Mouse (Mus musculus): Measurements from ENCODE around the gene Dnajc14. TPM values are rescaled to one million over a fixed set of nuclear protein-coding genes. Genes with fewer than 3 reads are reported as not detected.

The Dnajc14 gene
- polyA plus RNA-seq, 1 experiment from 2014 or later = 62.5 TPM

DNA sequence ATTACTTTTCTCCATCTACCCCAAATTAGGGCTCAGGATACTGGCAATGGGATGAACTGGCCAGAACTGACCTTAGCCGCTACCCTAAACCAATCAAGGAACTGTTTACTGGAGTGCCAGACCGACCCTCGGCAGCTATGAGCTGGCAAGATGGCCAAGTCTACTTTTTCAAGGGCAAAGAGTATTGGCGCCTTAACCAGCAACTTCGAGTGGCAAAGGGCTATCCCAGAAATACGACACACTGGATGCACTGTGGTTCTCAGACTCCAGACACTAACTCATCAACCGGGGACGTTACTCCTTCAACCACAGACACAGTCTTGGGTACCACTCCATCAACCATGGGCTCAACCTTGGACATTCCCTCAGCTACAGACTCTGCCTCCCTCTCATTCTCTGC, 5.2 kb upstream of the Dnajc14 start:
- Histone ChIP-seq H3K4me1 (peaks cover 14% of the 10 kb centered on the region), H3K9ac (no peak overlapping the region), H3K27ac (replicated peaks) (no peak overlapping the region), H3K27me3 (no peaks in the 10 kb centered on the region), H3K9me3 (replicated peaks) (no peaks in the 10 kb centered on the region), H3K4me2 (replicated peaks) (no peak overlapping the region), H3K36me3 (peaks cover 24% of the 10 kb centered on the region), H3K4me3 (replicated peaks) (no peak overlapping the region)
- no peak for ATAC-seq (ENCODE audit: insufficient number of reproducible peaks, low FRiP score, low TSS enrichment, low read depth)
- 92% methylated on average over 8 of the region's 8 CpGs for WGBS

DNA sequence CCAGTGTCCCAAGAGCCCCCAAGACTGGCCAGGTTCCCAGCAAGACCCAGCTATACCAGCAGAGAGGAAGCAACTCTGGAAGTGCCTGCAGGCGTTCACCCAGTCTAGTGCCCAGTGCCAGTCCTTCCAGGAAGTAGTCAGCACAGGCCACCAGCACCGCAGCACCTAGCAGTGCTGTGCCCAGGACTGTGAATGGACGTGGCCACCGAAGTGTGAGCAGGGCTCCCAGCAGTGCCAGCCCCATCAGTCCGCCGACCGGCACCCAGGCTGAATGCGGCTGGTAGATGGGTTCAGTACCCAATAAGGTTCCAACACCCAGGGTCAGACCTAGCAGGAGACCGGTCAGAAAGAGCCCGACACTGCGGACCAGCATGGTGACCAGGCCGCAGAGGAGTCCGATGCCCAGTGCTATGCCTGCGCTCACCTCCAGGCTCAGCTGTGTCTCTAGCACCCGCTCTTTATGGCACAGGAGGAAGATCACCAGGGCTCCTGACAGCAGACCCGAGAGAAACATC, 1.8 kb upstream of the Dnajc14 start:
- Histone ChIP-seq H3K9me3 (replicated peaks) (no peaks in the 10 kb centered on the region), H3K36me3 (peaks cover 26% of the 10 kb centered on the region), H3K4me2 (replicated peaks) (peak overlapping the region; percentile 74; the same call in 1 of the 2 replicates), H3K27ac (replicated peaks) (no peak overlapping the region), H3K4me1 (peaks cover 27% of the 10 kb centered on the region), H3K27me3 (no peaks in the 10 kb centered on the region), H3K4me3 (replicated peaks) (no peak overlapping the region), H3K9ac (no peak overlapping the region)
- WGBS = 89% methylated on average over 16 of the region's 16 CpGs
- ATAC-seq (ENCODE audit: insufficient number of reproducible peaks, low FRiP score, low TSS enrichment, low read depth) = no peak

DNA sequence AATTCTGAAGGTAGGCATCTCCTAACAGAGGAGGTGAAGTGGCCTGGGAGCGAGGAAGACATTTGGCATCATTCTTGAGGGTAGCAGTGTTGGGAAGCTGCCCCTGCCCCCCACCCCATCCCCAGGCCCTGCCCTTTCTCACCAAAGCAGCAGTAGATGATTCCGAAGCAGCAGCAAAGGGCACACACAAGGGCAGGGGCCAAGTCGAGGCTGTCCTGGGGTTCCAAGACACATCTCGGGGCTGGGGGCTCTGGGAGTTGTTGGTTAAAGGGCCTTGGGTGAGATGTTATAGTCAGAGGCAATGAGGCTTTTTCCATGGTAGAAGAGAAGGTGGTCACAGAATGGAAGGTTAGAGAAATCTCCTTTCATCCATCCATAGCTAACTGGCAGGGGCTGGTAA, 906 bp upstream of the Dnajc14 start:
- WGBS = 50% methylated on average over 4 of the region's 4 CpGs
- H3K9me3 ChIP-seq (replicated peaks) = no peaks in the 10 kb centered on the region
- H3K4me1 ChIP-seq = peaks cover 36% of the 10 kb centered on the region
- peak overlapping the region; percentile 88 for H3K4me3 ChIP-seq (replicated peaks)
- no peak overlapping the region for H3K9ac ChIP-seq
- peaks cover 31% of the 10 kb centered on the region for H3K36me3 ChIP-seq
- H3K27ac ChIP-seq (replicated peaks) = 0 out of 2 replicates have a peak overlapping the region, but pooled peaks have one; percentile 100
- no peaks in the 10 kb centered on the region for H3K27me3 ChIP-seq
- no peak for ATAC-seq (ENCODE audit: insufficient number of reproducible peaks, low FRiP score, low TSS enrichment, low read depth)
- peak overlapping the region; percentile 74 for H3K4me2 ChIP-seq (replicated peaks)

- no peaks in the 10 kb centered on the region for H3K9me3 ChIP-seq (replicated peaks)
- 3% methylated on average over 6 of the region's 6 CpGs for WGBS
- peaks cover 40% of the 10 kb centered on the region for H3K4me1 ChIP-seq
- peak overlapping the region; percentile 88 for H3K4me3 ChIP-seq (replicated peaks)
- peak overlapping the region; percentile 74 for H3K4me2 ChIP-seq (replicated peaks)
- H3K27ac ChIP-seq (replicated peaks) = peak overlapping the region; percentile 100
- peaks cover 34% of the 10 kb centered on the region for H3K36me3 ChIP-seq
- ATAC-seq (ENCODE audit: insufficient number of reproducible peaks, low FRiP score, low TSS enrichment, low read depth) = no peak
- peak overlapping the region; percentile 68 for H3K9ac ChIP-seq
- H3K27me3 ChIP-seq = no peaks in the 10 kb centered on the region
Measured at GRCm38 (mm10) chr10:128803361-128803760, 501 bp upstream of the Dnajc14 start.

GRCm38 (mm10) chr10:128804271-128805091, 619 bp downstream of the Dnajc14 start, which contains the start of gene Tmem198b:
Tmem198b (minus strand) TSS chr10:128804370.
- no peaks in the 10 kb centered on the region for H3K9me3 ChIP-seq (replicated peaks)
- peak within 1 kb of the TSS; percentile 100 for H3K27ac ChIP-seq (replicated peaks)
- ATAC-seq (ENCODE audit: insufficient number of reproducible peaks, low FRiP score, low TSS enrichment, low read depth) = peak; percentile 64
- peak within 1 kb of the TSS; percentile 72 for H3K9ac ChIP-seq
- H3K4me1 ChIP-seq = peaks cover 51% of the 10 kb centered on the region
- no peaks in the 10 kb centered on the region for H3K27me3 ChIP-seq
- peak within 1 kb of the TSS; percentile 74 for H3K4me2 ChIP-seq (replicated peaks)
- peaks cover 31% of the 10 kb centered on the region for H3K36me3 ChIP-seq
- WGBS = 0% methylated on average over 28 of the region's 28 CpGs
- peak within 1 kb of the TSS; percentile 88 for H3K4me3 ChIP-seq (replicated peaks)

DNA sequence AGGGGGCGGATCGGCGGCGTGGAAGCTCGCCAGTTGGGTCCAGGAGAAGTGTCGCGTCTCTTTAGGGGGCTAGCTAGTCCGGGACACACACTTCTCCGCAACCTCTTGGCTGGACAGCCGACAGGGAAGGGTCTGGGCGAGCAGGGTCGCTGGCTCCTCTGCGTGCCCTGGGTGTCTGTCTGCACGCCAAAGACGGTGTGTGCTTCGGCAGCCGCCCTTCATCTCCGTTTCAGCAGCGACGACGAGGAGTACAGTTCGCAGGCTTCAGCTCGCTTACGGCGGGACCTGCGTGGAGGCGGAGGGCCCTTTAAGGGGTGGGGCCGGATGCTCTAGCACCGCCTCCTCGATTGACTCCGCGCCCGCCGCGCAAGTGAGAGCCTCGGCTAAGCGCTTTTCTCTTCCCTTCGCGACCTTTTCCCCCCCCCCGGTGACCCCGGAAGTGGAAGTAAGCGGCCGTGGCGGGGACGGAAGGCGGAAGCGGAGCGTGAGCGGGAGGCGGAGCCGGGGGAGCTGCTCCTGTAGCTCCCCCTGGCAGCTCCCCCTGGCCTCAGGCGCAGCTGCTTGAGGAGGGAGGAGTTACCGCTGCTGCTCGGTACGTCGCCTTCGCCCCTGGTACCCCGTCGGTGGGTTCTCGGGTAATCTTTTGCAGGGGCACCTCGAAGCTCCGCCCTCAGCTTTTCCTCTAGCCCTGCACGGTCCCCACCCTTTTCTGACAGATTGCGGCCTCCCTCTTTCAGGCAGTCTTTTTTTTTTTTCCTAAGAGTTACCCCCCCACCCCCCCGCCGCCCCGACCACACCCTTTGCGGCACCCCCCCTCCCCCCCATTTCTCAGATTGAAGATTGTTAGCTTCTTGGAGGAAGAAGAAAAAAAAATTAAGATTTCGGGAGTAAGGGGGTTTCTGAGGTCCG, 1.5 kb downstream of the Dnajc14 start:
- H3K9ac ChIP-seq = peak overlapping the region; percentile 72
- peaks cover 54% of the 10 kb centered on the region for H3K4me1 ChIP-seq
- peak overlapping the region; percentile 88 for H3K4me3 ChIP-seq (replicated peaks)
- H3K27ac ChIP-seq (replicated peaks) = peak overlapping the region; percentile 100
- peaks cover 31% of the 10 kb centered on the region for H3K36me3 ChIP-seq
- WGBS = under 1% methylated on average over 68 of the region's 70 CpGs
- peak overlapping the region; percentile 74 for H3K4me2 ChIP-seq (replicated peaks)
- ATAC-seq (ENCODE audit: insufficient number of reproducible peaks, low FRiP score, low TSS enrichment, low read depth) = peak; percentile 93
- H3K9me3 ChIP-seq (replicated peaks) = no peaks in the 10 kb centered on the region
- no peaks in the 10 kb centered on the region for H3K27me3 ChIP-seq

- H3K27me3 ChIP-seq = no peaks in the 10 kb centered on the region
- WGBS = 56% methylated on average over 6 of the region's 6 CpGs
- H3K9me3 ChIP-seq (replicated peaks) = no peaks in the 10 kb centered on the region
- peak overlapping the region; percentile 100 for H3K27ac ChIP-seq (replicated peaks)
- peaks cover 23% of the 10 kb centered on the region for H3K36me3 ChIP-seq
- ATAC-seq (ENCODE audit: insufficient number of reproducible peaks, low FRiP score, low TSS enrichment, low read depth) = no peak
- peak overlapping the region; percentile 53 for H3K9ac ChIP-seq
- H3K4me3 ChIP-seq (replicated peaks) = peak overlapping the region; percentile 88
- peaks cover 54% of the 10 kb centered on the region for H3K4me1 ChIP-seq
- H3K4me2 ChIP-seq (replicated peaks) = peak overlapping the region; percentile 74
Measured at GRCm38 (mm10) chr10:128806086-128806485, 2.2 kb downstream of the Dnajc14 start.

- Histone ChIP-seq H3K27me3 (no peaks in the 10 kb centered on the region), H3K4me2 (replicated peaks) (peak overlapping the region; percentile 74), H3K4me1 (peaks cover 54% of the 10 kb centered on the region), H3K36me3 (peaks cover 20% of the 10 kb centered on the region), H3K9ac (no peak overlapping the region), H3K27ac (replicated peaks) (no peak overlapping the region), H3K4me3 (replicated peaks) (peak overlapping the region; percentile 88), H3K9me3 (replicated peaks) (no peaks in the 10 kb centered on the region)
- no peak for ATAC-seq (ENCODE audit: insufficient number of reproducible peaks, low FRiP score, low TSS enrichment, low read depth)
- WGBS = 90% methylated on average over 8 of the region's 8 CpGs
Measured at GRCm38 (mm10) chr10:128807018-128807417, 3.2 kb downstream of the Dnajc14 start.

DNA sequence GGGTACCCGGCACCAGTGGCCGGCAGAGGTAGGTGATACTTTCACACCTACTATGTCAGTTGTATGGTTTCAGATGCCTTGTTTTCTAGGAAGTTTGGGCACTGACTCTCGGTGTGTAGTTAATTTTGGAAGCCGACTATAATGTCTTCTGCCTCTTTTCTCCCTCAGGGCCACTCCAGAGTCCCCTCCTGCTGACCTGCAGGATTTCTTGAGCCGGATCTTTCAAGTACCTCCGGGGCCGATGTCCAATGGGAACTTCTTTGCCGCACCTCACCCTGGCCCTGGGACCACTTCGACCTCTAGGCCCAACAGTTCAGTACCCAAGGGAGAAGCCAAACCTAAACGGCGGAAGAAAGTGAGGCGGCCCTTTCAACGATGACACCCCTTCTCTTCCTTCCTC, 13.2 kb downstream of the Dnajc14 start, which contains the start of gene Sarnp:
Gene Sarnp (plus strand): TSS at position 301 of the 400 bp plus-strand sequence.
- peaks cover 64% of the 10 kb centered on the region for H3K36me3 ChIP-seq
- no peak for ATAC-seq (ENCODE audit: insufficient number of reproducible peaks, low FRiP score, low TSS enrichment, low read depth)
- no peak within 1 kb of the TSS for H3K9ac ChIP-seq
- no peak within 1 kb of the TSS for H3K27ac ChIP-seq (replicated peaks)
- 87% methylated on average over 13 of the region's 13 CpGs for WGBS
- H3K4me2 ChIP-seq (replicated peaks) = no peak within 1 kb of the TSS
- no peaks in the 10 kb centered on the region for H3K27me3 ChIP-seq
- H3K4me1 ChIP-seq = peaks cover 5% of the 10 kb centered on the region; the same call in 1 of the 2 replicates
- no peaks in the 10 kb centered on the region for H3K9me3 ChIP-seq (replicated peaks)
- H3K4me3 ChIP-seq (replicated peaks) = no peak within 1 kb of the TSS

DNA sequence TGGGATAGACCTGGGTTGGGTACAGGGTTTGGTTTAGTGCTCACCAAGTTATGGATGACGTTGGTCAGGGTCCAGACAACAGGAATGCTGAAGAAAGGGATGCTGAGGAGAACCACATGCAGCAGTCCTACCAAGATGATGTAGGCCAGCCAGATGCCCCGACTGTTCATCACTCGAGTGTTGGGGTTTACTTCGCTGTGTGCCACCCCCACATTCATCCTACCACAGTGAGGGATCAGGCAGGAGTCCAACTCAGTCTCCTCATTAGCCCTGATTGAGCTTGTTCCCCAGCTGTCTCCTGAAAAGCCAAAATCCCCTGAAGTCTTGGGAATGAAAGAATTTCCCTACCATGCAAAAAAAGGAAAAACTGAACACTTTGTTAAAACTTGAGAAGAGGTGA, 16.4 kb downstream of the Dnajc14 start:
- WGBS = 85% methylated on average over 4 of the region's 4 CpGs
- Histone ChIP-seq H3K4me3 (replicated peaks) (0 out of 2 replicates have a peak overlapping the region, but pooled peaks have one; percentile 61), H3K36me3 (peaks cover 47% of the 10 kb centered on the region)

More for the DNA sequence above, 16.4 kb downstream of the Dnajc14 start:
- Histone ChIP-seq H3K9ac (no peak overlapping the region), H3K27me3 (no peaks in the 10 kb centered on the region), H3K27ac (replicated peaks) (no peak overlapping the region), H3K4me2 (replicated peaks) (no peak overlapping the region), H3K4me1 (peaks cover 14% of the 10 kb centered on the region), H3K9me3 (replicated peaks) (no peaks in the 10 kb centered on the region)
- ATAC-seq (ENCODE audit: insufficient number of reproducible peaks, low FRiP score, low TSS enrichment, low read depth) = no peak

All from embryonic facial prominence, embryonic 15.5 days (tissue).